Mouse (Mus musculus) midbrain, postnatal 0 days (tissue): ENCODE data around the gene Slc6a17. TPM values are rescaled to one million over a fixed set of nuclear protein-coding genes. Genes with fewer than 3 reads are reported as not detected.

Source experiments
- ATAC-seq: fragments of 200-750 bp; cut with Nextera tagmentation; 2 replicates; pipeline ENCODE4 v1.8.0; 2017; ENCODE audit warnings: moderate number of reproducible peaks, mild to moderate bottlenecking, moderate TSS enrichment, moderate library complexity; ENCODE audit not compliant: low FRiP score
- DNase-seq: peaks from one replicate; pipeline ENCODE4 v3.0.0-alpha.2; 2015; ENCODE audit warnings: low spot score
- H3K27ac ChIP-seq: fragments of 300-500 bp; sonication (generic); 2 replicates; pipeline ENCODE4 v1.5.1; 2014; ENCODE audit warnings: low read depth, mild to moderate bottlenecking, low read length, mixed read lengths
- H3K27me3 ChIP-seq: fragments of 300-500 bp; sonication (generic); 2 replicates; pipeline ENCODE4 v1.6.1; 2014; ENCODE audit warnings: low read length, control low read depth, mixed read lengths; ENCODE audit not compliant: insufficient read depth
- H3K36me3 ChIP-seq: fragments of 300-500 bp; sonication (generic); 2 replicates; pipeline ENCODE4 v1.6.1; 2014; ENCODE audit warnings: low read length, control low read depth, mixed read lengths; ENCODE audit not compliant: insufficient read depth
- H3K4me1 ChIP-seq: fragments of 300-500 bp; sonication (generic); 2 replicates; pipeline ENCODE4 v1.6.1; 2014; ENCODE audit warnings: mild to moderate bottlenecking, control low read depth, antibody characterized with exemption, low read length, mixed read lengths; ENCODE audit not compliant: insufficient read depth
- H3K4me2 ChIP-seq: fragments of 300-500 bp; sonication (generic); 2 replicates; pipeline ENCODE4 v1.6.1; 2014; ENCODE audit warnings: low read depth, mild to moderate bottlenecking, low read length, mixed read lengths; ENCODE audit not compliant: poor library complexity, severe bottlenecking
- H3K4me3 ChIP-seq: fragments of 300-500 bp; sonication (generic); 2 replicates; pipeline ENCODE4 v1.5.1; 2014; ENCODE audit warnings: low read depth, mild to moderate bottlenecking, low read length, moderate library complexity
- H3K9ac ChIP-seq: fragments of 300-500 bp; sonication (generic); replicated peaks from 2 replicates; pipeline ENCODE4 v1.6.1; 2014; ENCODE audit warnings: mild to moderate bottlenecking, low read length, moderate library complexity, mixed read lengths; ENCODE audit not compliant: poor library complexity, severe bottlenecking
- H3K9me3 ChIP-seq: fragments of 300-500 bp; sonication (generic); 2 replicates; pipeline ENCODE4 v1.6.1; 2016; ENCODE audit warnings: low read length, control low read depth
- CTCF ChIP-seq: IDR thresholded peaks from 2 replicates; pipeline ENCODE4 v1.5.1; 2016; ENCODE audit warnings: antibody characterized with exemption, mild to moderate bottlenecking
- WGBS: fragments of 180-500 bp; shearing (Covaris S2); extraction: QIAGEN DNeasy Blood & Tissue Kit; methylation state at CpG from one replicate; pipeline ENCODE4 v1.1.7; 2014; 5-methylcytosine and 5-hydroxymethylcytosine counted together
- polyA plus RNA-seq: library from polyadenylated mRNA; unstranded; fragments of >200 nt; fragmentation: Nextera tagmentation; extraction: Ambion mirVana; gene quantifications from 2 replicates; pipeline ENCODE4 v1.2.1, GENCODE M21; 2015
- total RNA-seq: library from RNA; depleted of rRNA; stranded (reverse); fragments of >200 nt; gene quantifications from 2 replicates; pipeline ENCODE4 v1.2.3, GENCODE M21; 2014

Gene Slc6a17
- total and polyA plus RNA-seq, 2 experiments from 2014 or later: 22.2 to 60.0 TPM

DNA sequence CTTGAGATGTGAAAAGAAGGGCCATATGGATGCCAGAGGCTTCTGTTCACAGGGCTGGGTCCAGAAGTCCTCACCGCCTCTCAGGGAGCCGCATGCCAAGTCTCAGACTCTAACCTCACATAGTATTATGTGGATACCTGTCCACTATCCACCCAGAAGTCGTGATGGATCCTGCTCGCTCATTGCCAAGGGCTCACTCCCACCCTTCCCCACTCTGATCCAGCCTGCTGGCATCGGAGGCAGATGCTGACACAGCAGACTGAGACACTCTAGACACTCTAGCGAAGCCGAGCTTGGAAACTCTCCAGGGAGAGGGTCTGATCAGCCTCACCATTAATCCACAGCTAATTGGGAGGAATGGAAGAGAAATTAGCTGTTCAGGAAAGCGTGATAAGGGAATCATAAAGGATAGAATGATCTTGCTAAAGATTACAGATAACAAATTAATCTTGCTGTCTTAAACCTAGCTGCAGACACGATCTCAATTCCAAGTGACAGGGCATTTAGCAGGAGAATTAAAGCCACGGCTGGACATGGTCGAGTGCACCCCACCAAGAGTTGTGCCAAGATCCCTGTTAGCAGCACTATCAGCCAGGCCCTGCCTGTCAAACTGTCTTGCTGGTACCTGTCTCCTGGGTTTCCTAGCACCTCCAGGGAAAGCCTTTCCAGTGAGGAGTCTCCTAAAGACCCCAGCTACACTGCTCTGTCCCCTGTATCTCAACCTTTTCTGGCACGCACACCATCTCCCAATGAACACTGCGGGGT lies 21.6 kb downstream of the Slc6a17 start:
- WGBS: 45% methylated on average over 13 of the region's 13 CpGs
- no peak for ATAC-seq
- TF ChIP-seq CTCF: no peak
- H3K4me3 ChIP-seq: no peak overlapping the region
- peaks cover 40% of the 10 kb centered on the region for H3K36me3 ChIP-seq
- DNase-seq: peak; percentile 84
- H3K4me1 ChIP-seq: peaks cover 1% of the 10 kb centered on the region; the same call in 1 of the 2 replicates
- H3K9me3 ChIP-seq: no peaks in the 10 kb centered on the region
- no peak overlapping the region for H3K4me2 ChIP-seq
- no peak overlapping the region for H3K27ac ChIP-seq
- H3K27me3 ChIP-seq: no peaks in the 10 kb centered on the region
- no peak overlapping the region for H3K9ac ChIP-seq

DNA sequence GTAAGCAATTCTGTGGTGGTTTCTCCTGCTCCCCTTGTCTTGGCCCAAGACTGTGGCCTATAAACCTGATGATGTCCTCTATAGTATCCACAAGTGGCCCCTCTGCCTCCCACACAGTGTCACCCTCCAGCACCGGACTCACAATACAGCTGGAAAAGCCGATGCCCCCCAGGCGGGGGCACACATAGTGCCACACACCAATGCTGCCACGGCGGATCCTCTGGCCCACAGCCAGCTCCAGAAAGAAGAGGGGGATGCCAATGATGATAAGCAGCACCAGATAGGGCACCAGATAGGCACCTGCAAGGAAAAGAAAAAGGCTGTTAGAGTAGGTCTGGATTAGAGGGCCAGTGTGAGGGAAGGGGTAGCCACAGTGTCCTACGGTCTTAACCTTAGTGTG lies 22.3 kb downstream of the Slc6a17 start:
- DNase-seq (no peak), ATAC-seq (no peak)
- Histone ChIP-seq H3K4me3 (no peak overlapping the region), H3K4me2 (no peak overlapping the region), H3K36me3 (peaks cover 41% of the 10 kb centered on the region), H3K27ac (no peak overlapping the region), H3K27me3 (no peaks in the 10 kb centered on the region), H3K4me1 (no peaks in the 10 kb centered on the region), H3K9me3 (no peaks in the 10 kb centered on the region), H3K9ac (no peak overlapping the region)
- WGBS: 80% methylated on average over 6 of the region's 6 CpGs
- no peak for TF ChIP-seq CTCF

DNA sequence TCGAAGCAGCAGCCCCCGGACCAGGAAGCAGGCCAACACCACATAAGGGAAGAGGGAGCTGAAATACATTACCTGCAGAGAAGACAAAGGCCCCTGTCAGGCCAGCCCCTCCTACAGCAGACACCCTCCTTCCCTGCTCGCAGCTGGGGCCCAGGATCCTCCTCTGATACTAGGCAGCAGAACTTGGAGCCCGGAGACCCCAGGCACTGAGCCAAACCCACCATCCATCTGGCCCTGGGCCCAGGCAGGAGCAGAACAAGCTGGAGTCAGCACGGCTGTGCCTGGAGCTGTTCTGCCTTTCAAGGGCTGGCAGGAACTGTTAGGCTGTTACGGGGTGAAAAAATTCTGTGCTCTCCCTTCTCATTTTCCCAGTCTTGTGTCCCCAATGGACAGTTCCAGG lies 26.4 kb downstream of the Slc6a17 start:
- Histone ChIP-seq H3K27me3 (no peaks in the 10 kb centered on the region), H3K27ac (no peak overlapping the region), H3K9me3 (no peaks in the 10 kb centered on the region), H3K4me3 (no peak overlapping the region), H3K36me3 (peaks cover 43% of the 10 kb centered on the region), H3K4me1 (no peaks in the 10 kb centered on the region), H3K4me2 (no peak overlapping the region), H3K9ac (no peak overlapping the region)
- ATAC-seq: peak; percentile 75
- TF ChIP-seq CTCF: no peak
- peak; percentile 90 for DNase-seq
- 38% methylated on average over 6 of the region's 6 CpGs for WGBS

DNA sequence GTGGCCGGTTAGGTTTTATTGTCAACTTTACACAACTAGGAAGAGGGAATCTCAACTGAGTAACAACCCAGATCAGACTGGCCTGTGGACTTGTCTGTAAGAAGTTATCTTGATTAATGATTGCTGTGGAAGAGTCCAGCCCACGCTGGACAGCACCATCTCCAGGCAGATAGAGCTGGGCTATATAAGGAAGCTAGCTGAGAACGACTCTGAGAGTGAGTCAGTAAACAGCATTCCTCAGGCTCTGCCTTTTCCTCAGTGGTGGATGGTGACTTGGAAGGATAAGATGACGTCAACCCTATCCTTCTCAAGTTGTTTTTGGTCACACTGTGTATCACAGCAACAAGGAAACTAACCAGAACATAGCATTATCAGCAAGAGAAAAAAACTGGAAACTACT lies 29.2 kb downstream of the Slc6a17 start:
- Histone ChIP-seq H3K9me3 (no peaks in the 10 kb centered on the region), H3K36me3 (peaks cover 21% of the 10 kb centered on the region), H3K4me2 (no peak overlapping the region), H3K9ac (no peak overlapping the region), H3K4me1 (no peaks in the 10 kb centered on the region), H3K27ac (no peak overlapping the region), H3K4me3 (no peak overlapping the region), H3K27me3 (no peaks in the 10 kb centered on the region)
- DNase-seq (no peak), ATAC-seq (no peak)
- no peak for TF ChIP-seq CTCF
- 76% methylated on average over 4 of the region's 4 CpGs for WGBS

DNA sequence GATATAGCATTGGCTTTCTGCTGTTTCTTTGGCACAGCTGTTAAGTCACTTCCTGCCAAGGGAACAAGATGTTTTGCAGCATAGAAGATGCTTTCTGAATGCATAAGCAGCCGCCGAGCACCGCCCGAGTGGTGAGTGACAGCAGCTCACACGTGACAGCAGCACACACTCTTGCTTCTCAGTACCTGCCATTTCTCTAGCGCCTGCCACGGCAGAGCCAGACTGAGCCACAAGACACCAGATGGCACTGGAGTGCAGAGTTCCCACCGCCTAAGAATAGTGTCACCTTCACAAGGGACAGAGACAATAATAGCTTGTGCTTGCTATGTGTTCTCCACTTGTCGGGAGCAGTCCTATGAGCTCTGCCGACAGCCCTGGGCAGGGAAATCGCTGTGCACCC lies 34.5 kb downstream of the Slc6a17 start:
- H3K27me3 ChIP-seq: no peaks in the 10 kb centered on the region
- DNase-seq: peak; percentile 88
- TF ChIP-seq CTCF: peak; percentile 82
- H3K9ac ChIP-seq: no peak overlapping the region
- no peaks in the 10 kb centered on the region for H3K4me1 ChIP-seq
- no peak overlapping the region for H3K4me2 ChIP-seq
- 28% methylated on average over 11 of the region's 11 CpGs for WGBS
- 0 out of 2 replicates have a peak, but pooled peaks cover 3% of the 10 kb centered on the region for H3K36me3 ChIP-seq
- peak; percentile 94 for ATAC-seq
- no peak overlapping the region for H3K4me3 ChIP-seq
- peak overlapping the region; percentile 68 for H3K27ac ChIP-seq
- no peaks in the 10 kb centered on the region for H3K9me3 ChIP-seq

DNA sequence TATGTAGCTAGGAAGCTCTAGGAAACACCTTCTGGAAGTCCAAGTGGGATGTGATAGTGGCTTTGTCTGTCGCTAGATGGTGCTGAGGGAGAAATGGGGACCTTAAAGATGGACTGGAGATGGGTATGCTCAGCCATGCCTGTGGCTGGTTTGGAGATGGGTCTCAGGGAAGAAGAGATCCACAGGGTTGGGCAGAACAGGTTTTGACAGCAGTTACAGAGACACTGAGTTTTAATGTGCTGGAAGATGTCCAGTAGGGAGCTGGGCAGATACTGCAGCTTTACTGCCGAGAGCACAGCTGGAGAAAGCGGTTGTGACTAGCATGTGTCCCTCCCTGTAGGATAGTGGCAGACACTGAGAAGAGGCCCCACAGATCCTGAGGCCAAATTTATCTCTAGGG lies 37.2 kb downstream of the Slc6a17 start:
- no peak for TF ChIP-seq CTCF
- WGBS: 59% methylated on average over 3 of the region's 3 CpGs

More for the DNA sequence above, 37.2 kb downstream of the Slc6a17 start:
- no peaks in the 10 kb centered on the region for H3K9me3 ChIP-seq
- H3K27me3 ChIP-seq: no peaks in the 10 kb centered on the region
- no peak overlapping the region for H3K9ac ChIP-seq
- no peak overlapping the region for H3K27ac ChIP-seq
- no peak overlapping the region for H3K4me2 ChIP-seq
- no peak for ATAC-seq
- DNase-seq: peak; percentile 31
- no peaks in the 10 kb centered on the region for H3K4me1 ChIP-seq
- peaks cover 5% of the 10 kb centered on the region; the same call in 1 of the 2 replicates for H3K36me3 ChIP-seq
- H3K4me3 ChIP-seq: no peak overlapping the region
